Mouse (Mus musculus): ENCODE results near the gene Whrn.

- no peak for TF ChIP-seq CTCF (IDR thresholded peaks at IDR 0.05; ENCODE audit: low read depth, low read length)
- TF ChIP-seq POLR2A (IDR thresholded peaks at IDR 0.05; ENCODE audit: extremely low read depth, insufficient read depth, low read length), result no peak
Measured at GRCm38 (mm10) chr4:63537602-63538001, 41.8 kb upstream of the Whrn start.
